Mouse (Mus musculus) G1E (cell line): ENCODE data around the gene Rnf126.

Experiments
- CTCF ChIP-seq: IDR thresholded peaks from 2 replicates; pipeline ENCODE4 v1.5.1; 2012; ENCODE audit warnings: low read depth, low read length, inconsistent platforms, mixed read lengths
- GATA1 ChIP-seq: IDR thresholded peaks from 2 replicates; pipeline ENCODE4 v1.6.1; 2012; ENCODE audit warnings: borderline replicate concordance, low read length, inconsistent platforms, mixed read lengths
- GATA2 ChIP-seq: IDR thresholded peaks from 2 replicates; pipeline ENCODE4 v1.6.1; 2012; ENCODE audit warnings: low read depth, low read length, inconsistent platforms, borderline replicate concordance

DNA sequence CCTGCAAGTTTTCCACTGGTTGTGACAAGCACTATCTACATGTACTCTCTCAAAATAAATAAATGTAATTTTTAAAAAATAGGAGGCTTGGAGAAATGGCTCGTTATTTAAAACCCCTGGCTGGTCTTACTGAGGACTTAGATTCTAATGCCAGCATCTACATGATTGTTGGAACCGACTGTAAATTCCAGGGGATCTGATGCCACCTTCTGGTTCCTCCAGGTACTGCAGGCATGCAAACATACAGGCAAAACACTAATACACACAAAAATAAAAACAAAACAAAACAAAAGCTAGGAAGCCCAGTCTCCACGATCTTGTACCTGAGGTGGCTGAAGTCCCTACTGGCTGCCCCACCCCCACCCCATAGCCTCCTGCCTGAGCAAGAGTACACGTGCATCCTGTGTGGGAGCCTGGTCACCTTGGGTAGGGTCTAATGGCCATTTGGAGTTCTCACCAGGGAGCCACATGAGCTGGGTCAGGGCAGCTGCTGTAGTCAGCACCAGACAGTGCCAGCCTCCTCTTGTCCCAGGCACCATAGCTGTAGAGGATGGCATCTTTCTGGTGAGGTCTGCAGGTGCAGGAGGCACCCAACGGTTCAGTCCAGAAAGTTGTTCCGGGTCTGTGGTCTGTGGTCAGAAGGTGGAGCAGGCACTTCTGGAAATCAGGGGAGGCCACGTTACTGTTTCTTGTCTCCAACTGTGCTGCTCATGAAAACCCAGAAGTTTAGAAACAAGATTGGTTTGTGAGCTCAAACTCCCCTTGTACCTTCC, 21.8 kb upstream of the Rnf126 start:
- TF ChIP-seq CTCF (peak; percentile 68), GATA1 (no peak), GATA2 (no peak)
